Mouse (Mus musculus) heart, postnatal 14 days (tissue): ENCODE measurements at regions not wholly inside any gene's neighbourhood (a gene's known extent, or its start where the extent isn't known, plus 50 kb on each side); places are given as distances from the start of the nearest gene placed in this dataset.

Source experiments
- DNase-seq, 2 experiments: peaks; one replicate each; pipeline ENCODE4 v3.0.0; 2021 to 2022
- intact Hi-C: fragments of 180-260 bp; cut with DNase I; formaldehyde crosslinking; loops from one replicate; pipeline ENCODE4 v1.15.1; 2025

DNA sequence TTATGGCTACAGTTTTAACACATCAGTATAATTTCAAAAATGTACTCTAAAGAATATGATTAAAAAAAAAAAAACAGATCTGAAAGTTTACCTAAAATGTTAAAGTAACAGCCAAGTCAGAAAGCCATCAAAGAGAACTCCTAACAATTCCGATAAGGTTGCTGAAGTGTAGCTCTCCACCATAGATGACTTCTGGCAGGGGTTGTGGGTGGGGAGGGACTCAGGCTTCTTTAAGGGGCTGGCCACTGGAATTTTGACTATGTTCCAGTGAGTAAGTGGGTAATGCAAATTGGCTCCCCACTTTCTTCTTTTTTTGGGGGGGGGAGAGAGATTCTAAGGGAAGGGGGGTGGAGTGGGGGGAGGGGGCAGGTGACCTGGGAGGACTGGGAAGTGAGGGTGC lies 98.0 kb downstream of the Brms1l start:
- no peak for DNase-seq
- intact Hi-C loops, result no loop called here

DNA sequence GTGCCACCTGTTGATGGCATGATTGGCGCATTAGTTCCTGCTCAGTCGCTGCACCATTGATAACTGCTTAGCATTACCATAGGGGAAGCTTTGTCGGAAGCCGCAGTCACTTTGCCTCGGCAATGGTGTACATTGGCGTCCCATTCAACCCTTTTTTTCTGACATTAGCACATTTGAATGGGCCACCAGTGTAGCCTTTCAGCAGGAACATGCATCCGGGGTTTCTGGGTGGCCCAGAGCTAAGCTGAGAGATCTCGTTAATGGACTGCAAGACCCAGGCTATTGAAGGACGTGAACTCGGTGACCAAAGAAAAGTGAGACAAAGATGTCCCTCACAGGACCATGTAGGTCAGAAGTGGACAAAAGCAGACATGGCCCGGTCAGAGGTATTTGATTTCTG lies 97.3 kb downstream of the Brms1l start:
- intact Hi-C loops, result no loop called here
- DNase-seq, result no peak

DNA sequence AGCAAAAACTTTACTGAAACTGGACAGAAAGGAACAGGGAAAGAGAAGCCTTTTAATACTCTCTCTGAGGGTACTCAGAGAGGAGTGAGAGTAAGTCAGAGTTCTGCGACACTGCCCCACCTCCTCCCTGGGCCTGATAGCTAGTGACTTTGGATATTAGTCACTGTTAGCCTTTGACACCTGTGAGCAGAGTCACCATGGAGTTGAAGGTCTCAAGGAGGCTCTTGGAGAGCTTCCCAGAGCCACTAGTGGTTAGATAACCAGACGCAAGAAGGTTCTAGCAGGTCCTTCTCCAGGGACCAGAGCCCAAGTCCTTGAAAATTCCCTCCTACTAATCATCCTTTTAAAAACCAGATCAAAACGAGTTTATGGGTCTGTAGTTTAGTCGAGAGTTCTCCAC lies 94.3 kb downstream of the Brms1l start:
- no peak for DNase-seq
- intact Hi-C loops, result no loop called here

- intact Hi-C loops, result no loop called here
- DNase-seq, result no peak
These were observed 90.8 kb downstream of the Brms1l start for GRCm38 (mm10) chr12:55926974-55927321.

GRCm38 (mm10) chr12:55926276-55926973 lies 90.3 kb downstream of the Brms1l start:
- intact Hi-C loops, result no loop called here

More at GRCm38 (mm10) chr12:55926276-55926973, 90.3 kb downstream of the Brms1l start:
- DNase-seq, result no peak
